Mouse (Mus musculus): ENCODE data around the gene Smg6. TPM values are rescaled to one million over a fixed set of nuclear protein-coding genes. Genes with fewer than 3 reads are reported as not detected.

Gene Smg6
- polyA plus RNA-seq, 1 experiment from 2014 or later: 11.3 TPM

DNA sequence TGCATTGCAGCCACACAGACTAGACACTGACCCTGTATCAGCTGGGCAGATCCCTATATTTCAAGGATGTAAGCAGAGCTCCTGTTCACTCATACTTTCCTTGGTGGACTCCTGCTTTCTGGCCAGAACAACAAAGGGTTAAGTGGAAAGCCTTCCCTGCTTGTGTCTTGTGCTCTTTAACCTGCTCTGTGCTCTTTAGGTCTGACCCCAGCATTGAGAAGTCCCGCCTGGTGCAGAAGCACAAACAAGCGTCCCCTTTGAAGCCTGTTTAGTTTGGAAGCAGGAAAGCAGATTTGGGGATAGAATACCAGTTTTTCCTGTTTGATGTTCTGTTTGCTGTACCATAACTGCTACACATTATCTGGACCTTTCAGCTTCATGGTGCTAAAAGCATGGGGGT lies 232.3 kb downstream of the Smg6 start:
- peaks cover 14% of the 10 kb centered on the region for H3K36me3 ChIP-seq (ENCODE audit: control insufficient read depth, insufficient read depth, low read length)

DNA sequence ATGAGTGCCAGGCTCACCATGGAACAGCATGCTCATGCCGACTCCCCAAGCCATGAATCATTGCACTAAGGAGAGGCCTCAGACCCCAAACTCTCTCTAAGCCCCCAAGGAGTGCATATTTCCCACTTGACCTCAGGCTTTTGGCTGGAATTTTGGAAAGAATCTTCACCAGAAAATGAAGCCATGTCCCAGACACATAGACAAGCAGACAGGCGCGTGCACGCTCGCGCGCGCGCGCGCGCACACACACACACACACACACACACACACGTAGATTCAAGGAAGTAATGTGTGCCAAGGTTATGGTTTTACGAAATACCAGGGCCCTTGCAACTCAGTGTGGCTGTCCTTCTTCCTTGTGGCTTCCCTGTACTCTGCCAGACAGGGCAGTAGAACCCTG lies 232.8 kb downstream of the Smg6 start:
- Histone ChIP-seq H3K9ac (ENCODE audit: low read depth, low read length) (no peak overlapping the region), H3K4me3 (ENCODE audit: low read depth, low read length) (no peak overlapping the region), H3K27ac (ENCODE audit: low read depth, low read length) (no peak overlapping the region), H3K9me3 (replicated peaks; ENCODE audit: control insufficient read depth, low read length) (no peaks in the 10 kb centered on the region), H3K4me2 (no peak overlapping the region), H3K4me1 (ENCODE audit: control insufficient read depth, insufficient read depth, low read length) (peaks cover 30% of the 10 kb centered on the region), H3K27me3 (ENCODE audit: control insufficient read depth, insufficient read depth, low read length) (no peaks in the 10 kb centered on the region), H3K36me3 (ENCODE audit: control insufficient read depth, insufficient read depth, low read length) (peaks cover 14% of the 10 kb centered on the region)
- WGBS (ENCODE audit: insufficient replicate concordance): 95% methylated on average over 14 of the region's 14 CpGs
- ATAC-seq (replicated peaks; ENCODE audit: insufficient number of reproducible peaks, low FRiP score, low TSS enrichment): no peak

More for the DNA sequence above, 232.3 kb downstream of the Smg6 start:
- Histone ChIP-seq H3K9me3 (replicated peaks; ENCODE audit: control insufficient read depth, low read length) (no peaks in the 10 kb centered on the region), H3K27ac (ENCODE audit: low read depth, low read length) (no peak overlapping the region), H3K4me3 (ENCODE audit: low read depth, low read length) (no peak overlapping the region), H3K9ac (ENCODE audit: low read depth, low read length) (no peak overlapping the region), H3K27me3 (ENCODE audit: control insufficient read depth, insufficient read depth, low read length) (no peaks in the 10 kb centered on the region), H3K4me1 (ENCODE audit: control insufficient read depth, insufficient read depth, low read length) (peaks cover 30% of the 10 kb centered on the region), H3K4me2 (no peak overlapping the region)
- 57% methylated on average over 2 of the region's 2 CpGs for WGBS (ENCODE audit: insufficient replicate concordance)
- no peak for ATAC-seq (replicated peaks; ENCODE audit: insufficient number of reproducible peaks, low FRiP score, low TSS enrichment)

DNA sequence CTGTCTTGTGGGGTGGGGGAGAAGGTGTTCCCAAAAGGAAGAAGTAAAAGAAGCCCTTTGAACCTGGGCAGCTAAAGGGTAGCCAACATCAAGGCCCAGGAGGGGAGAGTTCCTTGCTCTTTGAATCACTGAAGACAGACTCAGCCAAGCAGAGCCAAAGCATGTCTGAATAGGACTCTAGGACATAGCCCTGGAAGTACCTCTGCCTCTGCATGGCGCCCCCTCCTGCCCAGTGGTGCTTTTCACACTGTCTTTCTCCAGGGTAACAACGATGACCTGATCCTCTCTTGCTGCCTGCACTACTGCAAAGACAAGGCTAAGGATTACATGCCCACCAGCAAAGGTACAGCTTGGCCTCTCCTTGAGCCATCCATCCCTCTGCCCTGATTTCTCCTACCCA lies 233.9 kb downstream of the Smg6 start:
- no peak for ATAC-seq (replicated peaks; ENCODE audit: insufficient number of reproducible peaks, low FRiP score, low TSS enrichment)
- Histone ChIP-seq H3K9ac (ENCODE audit: low read depth, low read length) (no peak overlapping the region), H3K27ac (ENCODE audit: low read depth, low read length) (no peak overlapping the region), H3K9me3 (replicated peaks; ENCODE audit: control insufficient read depth, low read length) (no peaks in the 10 kb centered on the region), H3K4me1 (ENCODE audit: control insufficient read depth, insufficient read depth, low read length) (peaks cover 27% of the 10 kb centered on the region), H3K4me2 (no peak overlapping the region), H3K36me3 (ENCODE audit: control insufficient read depth, insufficient read depth, low read length) (peaks cover 14% of the 10 kb centered on the region), H3K4me3 (ENCODE audit: low read depth, low read length) (no peak overlapping the region), H3K27me3 (ENCODE audit: control insufficient read depth, insufficient read depth, low read length) (peaks cover 10% of the 10 kb centered on the region)
- 56% methylated on average over 2 of the region's 2 CpGs for WGBS (ENCODE audit: insufficient replicate concordance)

DNA sequence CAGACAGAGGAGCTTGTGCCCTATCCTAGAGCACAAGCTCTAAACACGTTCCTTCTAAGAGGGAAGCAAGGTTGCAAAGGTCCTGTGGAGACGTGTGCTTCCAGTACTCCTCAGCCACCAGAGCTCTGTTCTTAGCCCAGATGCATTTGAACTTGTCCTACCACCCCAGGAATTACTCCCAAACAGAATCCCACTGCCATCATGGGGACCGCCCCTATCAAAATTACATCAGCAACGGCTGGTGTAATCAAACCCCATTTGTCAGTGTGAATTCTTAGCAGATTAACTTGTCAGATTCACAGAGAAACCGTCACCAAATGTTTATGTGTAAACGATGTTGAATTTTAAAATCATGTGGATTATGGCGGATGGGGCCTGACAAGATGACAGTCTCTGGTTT lies 235.3 kb downstream of the Smg6 start:
- Histone ChIP-seq H3K4me2 (no peak overlapping the region), H3K4me1 (ENCODE audit: control insufficient read depth, insufficient read depth, low read length) (peaks cover 39% of the 10 kb centered on the region), H3K27ac (ENCODE audit: low read depth, low read length) (no peak overlapping the region), H3K36me3 (ENCODE audit: control insufficient read depth, insufficient read depth, low read length) (peaks cover 14% of the 10 kb centered on the region), H3K9ac (ENCODE audit: low read depth, low read length) (0 out of 2 replicates have a peak overlapping the region, but pooled peaks have one; percentile 10), H3K27me3 (ENCODE audit: control insufficient read depth, insufficient read depth, low read length) (peaks cover 24% of the 10 kb centered on the region), H3K9me3 (replicated peaks; ENCODE audit: control insufficient read depth, low read length) (no peaks in the 10 kb centered on the region), H3K4me3 (ENCODE audit: low read depth, low read length) (no peak overlapping the region)
- WGBS (ENCODE audit: insufficient replicate concordance): 70% methylated on average over 7 of the region's 7 CpGs
- no peak for ATAC-seq (replicated peaks; ENCODE audit: insufficient number of reproducible peaks, low FRiP score, low TSS enrichment)

DNA sequence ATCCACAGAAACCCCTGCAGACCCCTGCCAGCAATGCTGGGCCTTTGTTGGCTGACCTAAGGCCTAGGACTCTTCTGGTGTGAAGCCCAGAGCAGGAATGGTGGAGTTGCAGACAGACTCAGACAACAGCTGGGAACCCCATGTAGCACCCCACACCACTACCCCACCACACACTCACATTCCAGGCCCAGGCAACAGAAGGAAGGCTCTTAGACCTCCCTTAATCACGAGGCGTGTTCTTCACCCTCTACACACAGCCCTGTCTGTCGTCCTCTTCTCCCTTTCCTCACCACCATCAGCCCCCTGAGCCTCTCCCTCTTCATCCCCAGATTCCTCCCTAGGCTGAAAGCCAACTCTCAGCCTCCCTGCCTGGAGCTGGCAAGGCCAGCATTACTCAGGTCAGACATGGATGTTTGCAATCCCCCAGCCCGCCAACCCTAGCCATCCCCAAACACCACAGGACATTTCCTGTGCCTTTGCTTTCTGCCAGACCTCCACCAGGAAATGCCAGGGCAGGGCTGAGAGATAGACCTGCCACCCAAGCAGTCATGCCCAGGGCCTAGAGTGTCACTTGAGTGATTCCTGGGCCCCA lies 235.9 kb downstream of the Smg6 start:
- Histone ChIP-seq H3K27ac (ENCODE audit: low read depth, low read length) (peak overlapping the region; percentile 15; the same call in 1 of the 2 replicates), H3K9me3 (replicated peaks; ENCODE audit: control insufficient read depth, low read length) (no peaks in the 10 kb centered on the region), H3K36me3 (ENCODE audit: control insufficient read depth, insufficient read depth, low read length) (peaks cover 14% of the 10 kb centered on the region), H3K4me1 (ENCODE audit: control insufficient read depth, insufficient read depth, low read length) (peaks cover 39% of the 10 kb centered on the region), H3K27me3 (ENCODE audit: control insufficient read depth, insufficient read depth, low read length) (peaks cover 29% of the 10 kb centered on the region), H3K4me2 (no peak overlapping the region), H3K9ac (ENCODE audit: low read depth, low read length) (0 out of 2 replicates have a peak overlapping the region, but pooled peaks have one; percentile 10), H3K4me3 (ENCODE audit: low read depth, low read length) (no peak overlapping the region)
- no peak for ATAC-seq (replicated peaks; ENCODE audit: insufficient number of reproducible peaks, low FRiP score, low TSS enrichment)
- WGBS (ENCODE audit: insufficient replicate concordance): 42% methylated on average over 4 of the region's 4 CpGs

DNA sequence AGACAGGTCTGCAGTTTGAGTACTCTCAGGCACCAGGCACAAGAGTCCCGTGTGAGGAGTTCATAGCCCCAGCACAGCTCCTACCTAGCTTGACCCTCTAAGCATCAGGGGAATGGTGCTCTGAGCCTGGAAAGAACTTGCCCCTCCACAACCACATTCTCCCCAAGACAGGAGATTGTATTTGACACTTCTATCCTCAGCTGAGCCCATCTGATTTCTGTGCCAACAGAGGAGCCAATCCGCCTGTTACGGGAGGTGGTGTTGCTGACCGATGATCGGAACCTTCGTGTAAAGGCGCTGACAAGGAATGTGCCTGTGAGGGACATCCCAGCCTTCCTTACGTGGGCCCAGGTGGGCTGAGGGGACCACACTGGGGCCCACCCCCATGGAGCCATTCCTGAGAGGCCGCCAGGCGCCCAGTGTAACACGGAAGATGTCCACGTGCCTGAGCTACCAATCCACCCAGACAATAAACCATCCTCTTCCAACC lies 237.0 kb downstream of the Smg6 start:
- Histone ChIP-seq H3K4me3 (ENCODE audit: low read depth, low read length) (no peak overlapping the region), H3K9ac (ENCODE audit: low read depth, low read length) (no peak overlapping the region), H3K27ac (ENCODE audit: low read depth, low read length) (no peak overlapping the region), H3K9me3 (replicated peaks; ENCODE audit: control insufficient read depth, low read length) (no peaks in the 10 kb centered on the region), H3K27me3 (ENCODE audit: control insufficient read depth, insufficient read depth, low read length) (peaks cover 40% of the 10 kb centered on the region), H3K4me2 (no peak overlapping the region), H3K4me1 (ENCODE audit: control insufficient read depth, insufficient read depth, low read length) (peaks cover 41% of the 10 kb centered on the region; the same call in 1 of the 2 replicates), H3K36me3 (ENCODE audit: control insufficient read depth, insufficient read depth, low read length) (peaks cover 14% of the 10 kb centered on the region)
- WGBS (ENCODE audit: insufficient replicate concordance): 90% methylated on average over 12 of the region's 12 CpGs
- no peak for ATAC-seq (replicated peaks; ENCODE audit: insufficient number of reproducible peaks, low FRiP score, low TSS enrichment)

DNA sequence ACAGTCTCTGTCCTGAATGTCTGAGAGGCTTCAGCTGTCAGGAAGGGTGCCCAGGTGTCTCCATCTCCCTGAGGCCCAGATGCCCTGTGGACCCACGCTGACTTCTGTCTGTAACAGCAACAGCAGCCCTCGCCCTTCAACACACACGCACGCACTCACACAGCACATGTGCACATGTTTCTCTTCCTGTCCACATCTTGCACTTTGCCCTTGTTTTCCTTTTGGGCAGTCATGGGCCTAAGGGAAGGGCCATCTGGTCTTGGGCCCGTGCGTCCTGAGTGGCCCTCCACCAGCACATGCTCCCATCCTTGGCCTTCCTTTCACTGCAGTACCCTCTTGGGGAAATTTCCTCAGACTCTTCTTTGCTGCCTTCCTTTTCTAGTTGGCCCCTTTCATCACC lies 237.8 kb downstream of the Smg6 start:
- H3K4me1 ChIP-seq (ENCODE audit: control insufficient read depth, insufficient read depth, low read length): peaks cover 43% of the 10 kb centered on the region; the same call in 1 of the 2 replicates
- 82% methylated on average over 6 of the region's 6 CpGs for WGBS (ENCODE audit: insufficient replicate concordance)
- no peak for ATAC-seq (replicated peaks; ENCODE audit: insufficient number of reproducible peaks, low FRiP score, low TSS enrichment)
- no peak overlapping the region for H3K4me2 ChIP-seq
- H3K9ac ChIP-seq (ENCODE audit: low read depth, low read length): no peak overlapping the region
- no peak overlapping the region for H3K4me3 ChIP-seq (ENCODE audit: low read depth, low read length)
- no peak overlapping the region for H3K27ac ChIP-seq (ENCODE audit: low read depth, low read length)
- no peaks in the 10 kb centered on the region for H3K9me3 ChIP-seq (replicated peaks; ENCODE audit: control insufficient read depth, low read length)
- H3K36me3 ChIP-seq (ENCODE audit: control insufficient read depth, insufficient read depth, low read length): peaks cover 14% of the 10 kb centered on the region
- peaks cover 45% of the 10 kb centered on the region for H3K27me3 ChIP-seq (ENCODE audit: control insufficient read depth, insufficient read depth, low read length)

DNA sequence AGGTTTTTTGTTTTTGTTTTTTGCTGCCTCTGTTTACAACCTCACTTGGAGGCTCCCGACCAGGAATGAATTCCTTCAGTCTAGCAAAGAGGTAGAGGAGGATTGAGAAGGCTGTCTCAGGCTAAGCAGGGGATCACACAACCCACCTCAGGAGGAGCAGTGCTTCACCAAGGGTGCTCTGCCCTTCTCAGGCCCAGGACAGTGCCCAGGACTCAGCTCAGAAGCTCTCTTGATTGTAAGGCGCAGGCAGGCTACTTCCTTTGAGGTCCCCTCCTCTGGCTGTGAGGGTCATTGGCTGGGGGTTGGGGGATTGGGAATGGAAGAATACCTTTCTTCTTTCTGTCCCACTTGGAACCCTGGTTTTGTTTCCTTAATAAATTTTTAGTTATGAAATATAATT lies 238.4 kb downstream of the Smg6 start:
- H3K36me3 ChIP-seq (ENCODE audit: control insufficient read depth, insufficient read depth, low read length): peaks cover 14% of the 10 kb centered on the region
- no peak overlapping the region for H3K27ac ChIP-seq (ENCODE audit: low read depth, low read length)
- H3K4me1 ChIP-seq (ENCODE audit: control insufficient read depth, insufficient read depth, low read length): peaks cover 43% of the 10 kb centered on the region; the same call in 1 of the 2 replicates
- no peak for ATAC-seq (replicated peaks; ENCODE audit: insufficient number of reproducible peaks, low FRiP score, low TSS enrichment)
- WGBS (ENCODE audit: insufficient replicate concordance): 63% methylated on average over 2 of the region's 2 CpGs
- H3K9me3 ChIP-seq (replicated peaks; ENCODE audit: control insufficient read depth, low read length): no peaks in the 10 kb centered on the region
- peaks cover 51% of the 10 kb centered on the region for H3K27me3 ChIP-seq (ENCODE audit: control insufficient read depth, insufficient read depth, low read length)
- H3K4me3 ChIP-seq (ENCODE audit: low read depth, low read length): no peak overlapping the region
- H3K9ac ChIP-seq (ENCODE audit: low read depth, low read length): no peak overlapping the region
- no peak overlapping the region for H3K4me2 ChIP-seq

DNA sequence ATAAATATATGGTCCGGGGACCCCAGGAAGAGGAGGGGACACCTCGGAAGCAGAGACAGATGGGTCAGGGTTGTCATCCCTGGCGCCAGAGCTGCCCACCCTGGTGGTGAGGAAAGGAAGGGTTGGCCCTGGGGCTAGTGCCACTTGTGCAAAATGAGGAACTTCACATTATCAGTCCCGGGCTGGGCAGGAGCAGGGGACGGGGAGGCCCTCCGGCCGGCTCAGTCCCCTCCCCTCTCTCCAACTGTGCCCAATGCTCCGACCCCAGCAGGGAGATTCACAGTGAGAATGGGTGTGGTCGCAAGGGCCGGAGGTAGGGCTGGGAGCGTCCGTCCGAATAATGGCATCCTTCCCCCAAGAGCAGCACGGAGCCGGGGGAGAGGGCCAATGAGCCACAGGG lies 239.1 kb downstream of the Smg6 start:
- Histone ChIP-seq H3K4me3 (ENCODE audit: low read depth, low read length) (peak overlapping the region; percentile 66; the same call in 1 of the 2 replicates), H3K4me2 (peak overlapping the region; percentile 99), H3K27me3 (ENCODE audit: control insufficient read depth, insufficient read depth, low read length) (peaks cover 58% of the 10 kb centered on the region), H3K9me3 (replicated peaks; ENCODE audit: control insufficient read depth, low read length) (no peaks in the 10 kb centered on the region), H3K36me3 (ENCODE audit: control insufficient read depth, insufficient read depth, low read length) (peaks cover 9% of the 10 kb centered on the region), H3K9ac (ENCODE audit: low read depth, low read length) (peak overlapping the region; percentile 50), H3K27ac (ENCODE audit: low read depth, low read length) (no peak overlapping the region), H3K4me1 (ENCODE audit: control insufficient read depth, insufficient read depth, low read length) (peaks cover 48% of the 10 kb centered on the region)
- no peak for ATAC-seq (replicated peaks; ENCODE audit: insufficient number of reproducible peaks, low FRiP score, low TSS enrichment)
- 18% methylated on average over 15 of the region's 15 CpGs for WGBS (ENCODE audit: insufficient replicate concordance)

Measured in heart, embryonic 11.5 days (tissue).